Mouse (Mus musculus) embryonic facial prominence, embryonic 15.5 days (tissue): Measurements from ENCODE around the gene Inha. TPM values are rescaled to one million over a fixed set of nuclear protein-coding genes. Genes with fewer than 3 reads are reported as not detected.

Experiments
- ATAC-seq: fragments of 200-750 bp; cut with Nextera tagmentation; 2 replicates; pipeline ENCODE4 v1.8.0; 2017; ENCODE audit warnings: low read depth, moderate TSS enrichment; ENCODE audit not compliant: insufficient number of reproducible peaks, low FRiP score, low TSS enrichment
- H3K27ac ChIP-seq: fragments of 300-500 bp; sonication (generic); replicated peaks from 2 replicates; pipeline ENCODE4 v1.5.1; 2015; ENCODE audit warnings: mild to moderate bottlenecking, inconsistent platforms
- H3K27me3 ChIP-seq: fragments of 300-500 bp; sonication (generic); 2 replicates; pipeline ENCODE4 v1.6.1; 2015; ENCODE audit warnings: inconsistent platforms
- H3K36me3 ChIP-seq: fragments of 300-500 bp; sonication (generic); 2 replicates; pipeline ENCODE4 v1.6.1; 2015; ENCODE audit warnings: mild to moderate bottlenecking, inconsistent platforms
- H3K4me1 ChIP-seq: fragments of 300-500 bp; sonication (generic); 2 replicates; pipeline ENCODE4 v1.6.1; 2015; ENCODE audit warnings: inconsistent platforms
- H3K4me2 ChIP-seq: fragments of 300-500 bp; sonication (generic); replicated peaks from 2 replicates; pipeline ENCODE4 v1.6.1; 2015; ENCODE audit warnings: mild to moderate bottlenecking, inconsistent platforms
- H3K4me3 ChIP-seq: fragments of 300-500 bp; sonication (generic); replicated peaks from 2 replicates; pipeline ENCODE4 v1.5.1; 2015; ENCODE audit warnings: mild to moderate bottlenecking, inconsistent platforms
- H3K9ac ChIP-seq: fragments of 300-500 bp; sonication (generic); 2 replicates; pipeline ENCODE4 v1.6.1; 2015; ENCODE audit warnings: inconsistent platforms
- H3K9me3 ChIP-seq: fragments of 300-500 bp; sonication (generic); replicated peaks from 2 replicates; pipeline ENCODE4 v1.6.1; 2016; ENCODE audit warnings: inconsistent platforms
- WGBS: fragments of 180-500 bp; shearing (Covaris S2); methylation state at CpG from one replicate; pipeline ENCODE4 v1.1.7; 2015; 5-methylcytosine and 5-hydroxymethylcytosine counted together
- polyA plus RNA-seq: library from polyadenylated mRNA; unstranded; fragments of >200 nt; fragmentation: Nextera tagmentation; extraction: Ambion mirVana; gene quantifications from 2 replicates; pipeline ENCODE4 v1.2.1, GENCODE M21; 2015

The Inha gene
- polyA plus RNA-seq, 1 experiment from 2014 or later, result 15.7 TPM

DNA sequence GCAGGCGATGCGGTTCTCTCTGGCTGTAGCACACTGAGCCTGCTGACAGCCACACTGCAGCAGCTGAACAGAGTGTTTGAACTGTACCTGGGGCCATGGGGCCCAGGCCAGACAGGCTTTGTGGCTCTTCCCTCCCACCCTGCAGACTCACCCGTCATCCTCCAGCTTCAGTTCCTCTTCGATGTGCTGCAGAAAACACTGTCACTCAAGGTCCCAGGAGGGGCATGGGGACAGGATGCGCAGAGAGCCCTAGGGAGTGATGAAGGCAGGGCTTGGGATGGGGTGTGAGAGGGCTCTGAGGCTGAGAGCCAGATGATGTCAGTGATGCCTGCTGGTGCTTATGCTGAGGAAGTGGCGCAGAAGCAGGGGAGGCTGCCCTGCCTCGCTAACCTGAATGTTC is 17.8 kb downstream of the Inha start:
- no peak overlapping the region for H3K27ac ChIP-seq
- H3K9me3 ChIP-seq, result no peaks in the 10 kb centered on the region
- peaks cover 14% of the 10 kb centered on the region for H3K4me1 ChIP-seq
- H3K36me3 ChIP-seq, result peaks cover 36% of the 10 kb centered on the region
- WGBS, result 86% methylated on average over 7 of the region's 7 CpGs
- no peaks in the 10 kb centered on the region for H3K27me3 ChIP-seq
- H3K4me2 ChIP-seq, result no peak overlapping the region
- ATAC-seq, result no peak
- no peak overlapping the region for H3K9ac ChIP-seq
- no peak overlapping the region for H3K4me3 ChIP-seq

DNA sequence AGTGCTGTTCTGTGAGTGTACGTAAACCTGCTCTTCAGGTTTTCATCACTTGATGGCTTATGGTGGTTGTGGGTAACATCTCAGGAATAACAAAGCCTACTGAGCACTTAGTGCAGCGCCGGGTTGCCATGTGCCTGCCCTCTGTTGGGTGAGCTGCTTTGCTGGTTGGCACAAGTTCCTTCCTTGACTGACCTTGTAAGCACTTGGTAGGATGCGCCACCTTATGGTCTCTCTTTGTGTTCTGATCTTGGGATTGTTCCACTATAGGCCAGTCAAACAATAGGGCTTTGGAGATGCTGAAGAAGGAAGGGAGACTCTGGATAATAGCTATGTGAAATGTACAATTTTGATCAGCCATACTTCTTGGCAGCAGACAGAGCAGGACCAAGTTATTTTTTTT is 23.7 kb downstream of the Inha start:
- peaks cover 84% of the 10 kb centered on the region for H3K36me3 ChIP-seq
- H3K4me1 ChIP-seq, result 0 out of 2 replicates have a peak, but pooled peaks cover 3% of the 10 kb centered on the region
- H3K4me2 ChIP-seq, result no peak overlapping the region
- H3K9me3 ChIP-seq, result no peaks in the 10 kb centered on the region
- no peak overlapping the region for H3K4me3 ChIP-seq
- H3K27me3 ChIP-seq, result no peaks in the 10 kb centered on the region
- WGBS, result 74% methylated on average over 4 of the region's 4 CpGs
- no peak overlapping the region for H3K9ac ChIP-seq
- no peak for ATAC-seq
- H3K27ac ChIP-seq, result no peak overlapping the region

GRCm38 (mm10) chr1:75532280-75533172 is 25.6 kb downstream of the Inha start:
- no peak for ATAC-seq
- 89% methylated on average over 19 of the region's 19 CpGs for WGBS
- H3K27ac ChIP-seq, result no peak overlapping the region
- no peaks in the 10 kb centered on the region for H3K27me3 ChIP-seq
- H3K4me3 ChIP-seq, result no peak overlapping the region
- no peaks in the 10 kb centered on the region for H3K9me3 ChIP-seq
- peaks cover 77% of the 10 kb centered on the region for H3K36me3 ChIP-seq
- 0 out of 2 replicates have a peak, but pooled peaks cover 3% of the 10 kb centered on the region for H3K4me1 ChIP-seq
- H3K4me2 ChIP-seq, result no peak overlapping the region
- no peak overlapping the region for H3K9ac ChIP-seq

- H3K27me3 ChIP-seq, result no peaks in the 10 kb centered on the region
- H3K9me3 ChIP-seq, result no peaks in the 10 kb centered on the region
- no peak for ATAC-seq
- peaks cover 67% of the 10 kb centered on the region for H3K36me3 ChIP-seq
- 83% methylated on average over 19 of the region's 19 CpGs for WGBS
- no peak overlapping the region for H3K27ac ChIP-seq
- H3K4me3 ChIP-seq, result no peak overlapping the region
- H3K9ac ChIP-seq, result no peak overlapping the region
- no peak overlapping the region for H3K4me2 ChIP-seq
- H3K4me1 ChIP-seq, result 0 out of 2 replicates have a peak, but pooled peaks cover 3% of the 10 kb centered on the region
Observed at GRCm38 (mm10) chr1:75533325-75534252, 26.7 kb downstream of the Inha start.

- no peak for ATAC-seq
- H3K4me1 ChIP-seq, result no peaks in the 10 kb centered on the region
Observed at GRCm38 (mm10) chr1:75537587-75537986, 30.7 kb downstream of the Inha start.

GRCm38 (mm10) chr1:75538597-75539190 is 31.8 kb downstream of the Inha start:
- no peak overlapping the region for H3K4me2 ChIP-seq
- ATAC-seq, result no peak
- 75% methylated on average over 9 of the region's 9 CpGs for WGBS
- no peak overlapping the region for H3K4me3 ChIP-seq
- peaks cover 23% of the 10 kb centered on the region for H3K36me3 ChIP-seq
- no peaks in the 10 kb centered on the region for H3K4me1 ChIP-seq
- no peaks in the 10 kb centered on the region for H3K9me3 ChIP-seq
- H3K27me3 ChIP-seq, result no peaks in the 10 kb centered on the region
- no peak overlapping the region for H3K27ac ChIP-seq
- no peak overlapping the region for H3K9ac ChIP-seq

More at GRCm38 (mm10) chr1:75537587-75537986, 30.7 kb downstream of the Inha start:
- peaks cover 34% of the 10 kb centered on the region for H3K36me3 ChIP-seq
- no peaks in the 10 kb centered on the region for H3K27me3 ChIP-seq
- H3K27ac ChIP-seq, result no peak overlapping the region
- no peak overlapping the region for H3K9ac ChIP-seq
- no peak overlapping the region for H3K4me2 ChIP-seq
- WGBS, result 88% methylated on average over 2 of the region's 2 CpGs
- no peaks in the 10 kb centered on the region for H3K9me3 ChIP-seq
- no peak overlapping the region for H3K4me3 ChIP-seq

DNA sequence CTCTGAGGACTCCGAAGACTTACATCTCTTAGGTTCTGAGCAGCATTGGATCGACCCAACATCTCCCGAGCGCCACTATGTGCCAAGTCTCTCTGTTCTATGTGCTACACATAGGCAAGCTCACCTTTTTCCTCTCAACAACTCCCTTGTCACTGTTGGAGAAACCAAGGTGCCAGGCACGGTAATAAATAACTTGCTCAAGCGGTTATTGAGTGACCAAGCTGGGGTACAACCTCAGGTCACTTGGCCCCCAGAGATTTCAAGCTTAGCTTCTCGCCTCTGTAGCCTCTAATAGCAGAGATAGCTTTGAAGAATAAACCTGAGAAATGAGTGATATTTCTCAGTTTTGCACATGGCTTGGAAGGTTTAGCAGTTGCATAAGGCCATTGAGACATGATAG is 34.6 kb downstream of the Inha start:
- H3K27ac ChIP-seq, result no peak overlapping the region
- peaks cover 8% of the 10 kb centered on the region; the same call in 1 of the 2 replicates for H3K4me1 ChIP-seq
- no peaks in the 10 kb centered on the region for H3K27me3 ChIP-seq
- H3K4me3 ChIP-seq, result no peak overlapping the region
- no peak overlapping the region for H3K4me2 ChIP-seq
- peaks cover under 1% of the 10 kb centered on the region; the same call in 1 of the 2 replicates for H3K36me3 ChIP-seq
- H3K9me3 ChIP-seq, result no peaks in the 10 kb centered on the region
- ATAC-seq, result no peak
- WGBS, result 89% methylated on average over 7 of the region's 7 CpGs
- H3K9ac ChIP-seq, result no peak overlapping the region

GRCm38 (mm10) chr1:75544351-75544750 is 37.5 kb downstream of the Inha start:
- Histone ChIP-seq H3K4me3 (no peak overlapping the region), H3K27ac (no peak overlapping the region), H3K27me3 (no peaks in the 10 kb centered on the region), H3K9ac (no peak overlapping the region), H3K9me3 (no peaks in the 10 kb centered on the region), H3K4me1 (peaks cover 18% of the 10 kb centered on the region), H3K36me3 (no peaks in the 10 kb centered on the region), H3K4me2 (no peak overlapping the region)
- 91% methylated on average over 6 of the region's 6 CpGs for WGBS
- ATAC-seq, result no peak

GRCm38 (mm10) chr1:75545965-75546956 is 39.4 kb downstream of the Inha start, which contains the start of gene Slc4a3:
Slc4a3 (plus strand) TSS chr1:75546266.
- H3K27me3 ChIP-seq, result no peaks in the 10 kb centered on the region
- ATAC-seq, result peak; percentile 86
- peak within 1 kb of the TSS; percentile 78 for H3K4me3 ChIP-seq
- WGBS, result under 1% methylated on average over 61 of the region's 64 CpGs
- H3K9ac ChIP-seq, result peak within 1 kb of the TSS; percentile 79
- H3K4me2 ChIP-seq, result peak within 1 kb of the TSS; percentile 74
- peaks cover 12% of the 10 kb centered on the region for H3K36me3 ChIP-seq
- peaks cover 31% of the 10 kb centered on the region for H3K4me1 ChIP-seq
- peak within 1 kb of the TSS; percentile 82 for H3K27ac ChIP-seq
- no peaks in the 10 kb centered on the region for H3K9me3 ChIP-seq

DNA sequence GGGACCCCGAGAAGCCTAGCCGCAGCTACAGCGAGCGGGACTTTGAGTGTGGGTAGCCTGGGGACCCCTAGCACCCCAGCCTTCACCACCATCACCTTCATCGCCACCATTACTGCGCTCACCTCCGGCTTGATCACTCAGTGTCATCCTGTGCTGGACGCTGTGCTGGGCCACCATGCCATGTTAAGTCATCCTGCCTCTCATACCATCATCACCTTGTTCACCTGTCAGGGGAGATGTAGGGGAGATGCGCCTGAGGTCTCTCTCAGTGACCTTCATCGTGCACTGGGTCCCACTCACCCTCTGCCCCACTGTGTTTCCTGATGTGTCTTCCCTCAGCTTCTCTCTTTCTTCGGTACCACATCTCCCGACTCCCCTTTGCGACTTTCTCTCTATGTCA is 40.5 kb downstream of the Inha start:
- Histone ChIP-seq H3K4me2 (peak overlapping the region; percentile 74), H3K4me1 (peaks cover 31% of the 10 kb centered on the region), H3K27ac (no peak overlapping the region), H3K9me3 (no peaks in the 10 kb centered on the region), H3K27me3 (no peaks in the 10 kb centered on the region), H3K36me3 (peaks cover 22% of the 10 kb centered on the region), H3K4me3 (peak overlapping the region; percentile 78), H3K9ac (0 out of 2 replicates have a peak overlapping the region, but pooled peaks have one; percentile 79)
- 90% methylated on average over 13 of the region's 13 CpGs for WGBS
- ATAC-seq, result no peak
